Mouse (Mus musculus) telencephalon, adult 2 months (tissue): Measurements from ENCODE around the gene Dact1.
A peak's percentile ranks its signal among the peaks of the same experiment; 100 is the strongest.

ENCODE experiments used
- DNase-seq: peaks from one replicate; pipeline ENCODE4 v3.0.0-alpha.2; 2011; ENCODE audit warnings: low read depth, low spot score

The Dact1 gene

DNA sequence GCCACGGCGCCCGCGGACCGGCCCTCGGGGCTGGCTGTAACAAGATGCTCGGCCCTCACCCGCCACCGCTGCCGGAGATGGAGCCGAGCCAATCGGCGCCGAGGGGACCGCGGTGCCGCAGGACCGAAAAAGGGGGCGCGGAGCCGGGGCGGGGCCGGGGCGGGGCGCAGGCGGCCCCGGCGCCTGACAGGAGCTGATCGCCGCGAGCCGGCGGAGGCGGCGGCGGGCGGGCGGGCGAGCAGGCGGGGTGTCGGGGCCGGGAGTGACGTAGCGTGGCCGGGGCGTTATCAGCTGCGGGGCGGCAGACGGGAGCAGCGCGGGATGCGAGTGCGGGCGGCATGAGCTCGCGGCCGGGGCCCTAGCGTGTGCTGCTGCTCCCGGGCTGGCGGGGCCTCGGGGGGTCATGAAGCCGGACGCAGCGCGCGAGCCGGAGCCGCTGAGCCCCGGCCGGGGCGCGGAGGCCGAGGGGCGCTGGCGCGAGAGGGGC is at the start of gene Dact1:
TSS of gene Dact1 (plus strand) at position 304 of the 487 bp plus-strand sequence.
- DNase-seq, result no peak

DNA sequence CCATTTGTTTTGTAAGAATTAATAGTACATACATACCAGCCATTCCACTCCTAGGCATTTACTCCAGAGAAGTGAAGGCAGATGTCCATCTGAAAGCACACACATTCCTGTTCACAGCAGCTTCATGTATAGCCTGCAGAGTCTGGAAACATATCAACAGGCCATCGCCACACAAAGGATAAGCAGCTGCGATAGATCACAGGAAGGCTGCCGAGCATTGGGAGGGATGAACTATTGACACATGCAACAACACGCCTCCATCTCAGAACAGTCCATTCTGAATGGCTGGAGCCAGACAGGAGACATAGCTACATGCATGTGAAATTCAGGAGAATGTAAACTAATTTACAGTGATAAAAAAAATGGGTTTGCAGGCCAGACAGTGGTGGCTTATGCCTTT is 45.5 kb upstream of the Dact1 start:
- DNase-seq, result no peak

DNA sequence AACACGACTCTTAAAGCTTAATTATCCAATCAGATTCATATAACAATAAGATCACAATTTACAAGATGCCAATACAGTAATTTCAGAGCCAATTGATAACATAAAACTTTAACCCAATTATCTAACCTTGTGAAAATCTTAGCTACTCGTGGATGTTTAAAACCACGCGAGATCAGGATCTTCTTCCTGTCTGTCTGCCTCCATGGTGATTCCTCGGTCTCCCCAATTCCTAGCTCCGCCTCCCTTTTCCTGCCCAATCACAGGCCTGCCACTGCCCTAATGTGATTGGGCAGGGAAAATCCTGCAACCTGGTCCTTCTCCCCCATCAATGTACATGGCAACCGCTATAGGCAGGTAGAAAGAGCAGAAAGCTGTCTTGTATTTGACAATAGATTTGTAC is 40.3 kb upstream of the Dact1 start:
- DNase-seq, result no peak

DNA sequence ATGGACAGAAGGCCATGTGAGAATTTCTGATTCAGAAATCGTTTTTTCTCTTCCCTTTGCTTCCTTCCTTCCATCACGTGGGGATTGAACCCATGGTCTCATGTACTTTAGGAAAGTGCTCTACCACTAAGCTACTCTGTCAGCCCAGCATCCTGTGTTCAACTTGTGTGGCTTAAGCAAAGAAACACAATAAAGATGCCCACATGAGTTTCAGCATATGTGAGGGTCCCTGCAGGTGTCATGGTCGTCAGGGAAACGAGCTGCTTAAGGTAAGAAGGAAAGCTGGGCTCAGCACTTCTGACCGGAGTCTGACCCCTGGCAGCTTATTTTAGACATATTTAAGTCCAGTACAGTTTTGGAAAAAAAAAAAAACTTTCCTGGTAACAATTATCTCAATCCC is 38.6 kb upstream of the Dact1 start:
- DNase-seq, result no peak

DNA sequence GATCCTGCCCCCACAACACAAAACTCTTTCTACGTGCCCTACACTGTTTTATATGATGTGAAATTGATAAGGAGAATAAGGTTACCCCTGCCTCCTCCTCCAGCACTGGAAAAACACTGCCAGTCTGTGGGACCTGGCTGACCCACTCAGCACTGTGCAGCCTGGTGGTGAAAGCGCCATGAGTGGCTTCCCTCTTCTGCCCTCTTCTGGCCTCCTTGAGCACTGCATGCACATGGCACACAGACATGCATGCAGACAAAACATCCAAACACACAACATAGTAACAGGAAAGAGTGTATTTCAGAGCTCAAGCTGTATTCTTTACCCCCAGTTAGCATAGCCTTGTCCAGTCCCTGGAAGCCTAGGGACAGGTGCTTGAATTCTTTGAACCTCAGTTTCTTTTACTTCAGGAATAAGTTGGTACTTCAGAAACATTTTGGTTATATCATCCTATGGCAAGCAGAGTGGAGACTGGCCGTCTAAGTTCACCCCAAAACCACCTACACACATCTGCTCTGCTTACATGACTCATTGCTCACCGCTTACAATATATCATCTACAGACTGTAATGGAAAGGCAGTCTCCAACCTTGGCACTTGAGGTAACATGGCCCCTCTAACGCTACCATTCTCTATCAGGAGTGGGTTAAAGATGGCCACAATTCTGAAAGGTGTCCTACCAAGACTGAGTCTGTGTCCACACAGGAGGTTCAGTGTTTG is 35.0 kb upstream of the Dact1 start:
- no peak for DNase-seq

DNA sequence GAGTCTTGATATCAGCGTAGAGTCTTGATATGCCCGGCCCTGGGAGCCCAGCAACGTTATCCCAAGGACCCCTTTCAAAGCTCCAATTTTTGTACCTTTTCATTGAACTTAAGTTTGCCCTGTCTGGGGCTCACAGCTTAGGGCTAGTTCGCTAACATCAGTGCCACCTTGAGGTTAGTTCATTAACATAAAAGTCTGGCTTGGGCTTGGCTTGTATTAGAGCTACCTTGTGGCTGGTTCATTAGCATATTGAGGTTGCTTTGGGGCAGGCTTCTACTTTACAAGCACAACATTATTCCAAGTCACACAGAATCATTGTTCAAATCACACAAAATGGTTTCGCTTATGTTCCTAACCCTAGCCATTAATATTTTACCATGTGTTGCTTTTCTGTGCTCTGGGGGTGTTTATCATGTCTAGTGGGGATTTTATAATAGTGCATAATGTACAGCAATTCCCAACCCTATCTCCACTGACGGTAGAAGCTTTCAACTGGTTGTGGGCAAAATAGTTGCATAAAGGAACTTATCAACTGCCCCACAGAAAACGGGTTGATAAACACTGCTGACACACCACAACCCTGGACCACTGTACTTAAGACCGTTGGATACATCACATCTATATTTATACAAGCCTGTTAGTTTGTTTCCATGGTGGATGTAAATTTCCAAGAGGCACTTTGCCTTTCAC is 33.6 kb upstream of the Dact1 start:
- no peak for DNase-seq

DNA sequence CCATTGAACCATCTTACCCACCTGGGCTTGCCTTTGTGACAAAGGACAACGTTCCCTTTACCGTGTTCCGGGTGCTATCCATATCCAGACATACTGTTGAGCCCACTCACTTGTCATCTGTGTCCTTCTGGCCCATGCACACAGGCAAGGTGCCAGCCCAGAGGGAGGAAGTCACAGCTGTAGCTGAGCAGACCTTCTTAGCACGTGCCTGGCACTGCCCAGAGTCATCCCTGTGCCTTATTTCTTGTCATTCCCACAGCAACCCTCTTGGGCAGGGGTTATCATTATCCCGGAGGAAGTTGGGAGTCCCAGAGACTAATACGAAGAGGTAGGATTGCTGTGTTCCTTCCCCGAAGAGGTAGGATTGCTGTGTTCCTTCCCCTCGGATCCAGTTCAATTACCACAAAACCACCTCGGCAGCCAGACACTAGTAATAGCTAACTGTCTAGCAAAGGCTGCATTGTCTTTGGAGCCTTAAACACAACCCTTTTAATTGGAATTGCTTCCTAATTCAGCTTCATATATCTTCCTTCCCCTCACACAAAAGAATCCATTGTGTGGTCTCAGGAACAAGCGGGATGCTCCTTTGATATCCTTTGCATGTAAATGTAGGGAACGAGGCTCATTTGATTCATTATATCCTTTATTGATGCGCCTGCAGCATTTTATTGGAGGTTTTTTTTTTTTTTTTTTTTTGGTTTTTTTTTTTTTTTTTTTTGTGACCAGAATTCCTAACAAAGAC is 30.0 kb upstream of the Dact1 start:
- no peak for DNase-seq

DNA sequence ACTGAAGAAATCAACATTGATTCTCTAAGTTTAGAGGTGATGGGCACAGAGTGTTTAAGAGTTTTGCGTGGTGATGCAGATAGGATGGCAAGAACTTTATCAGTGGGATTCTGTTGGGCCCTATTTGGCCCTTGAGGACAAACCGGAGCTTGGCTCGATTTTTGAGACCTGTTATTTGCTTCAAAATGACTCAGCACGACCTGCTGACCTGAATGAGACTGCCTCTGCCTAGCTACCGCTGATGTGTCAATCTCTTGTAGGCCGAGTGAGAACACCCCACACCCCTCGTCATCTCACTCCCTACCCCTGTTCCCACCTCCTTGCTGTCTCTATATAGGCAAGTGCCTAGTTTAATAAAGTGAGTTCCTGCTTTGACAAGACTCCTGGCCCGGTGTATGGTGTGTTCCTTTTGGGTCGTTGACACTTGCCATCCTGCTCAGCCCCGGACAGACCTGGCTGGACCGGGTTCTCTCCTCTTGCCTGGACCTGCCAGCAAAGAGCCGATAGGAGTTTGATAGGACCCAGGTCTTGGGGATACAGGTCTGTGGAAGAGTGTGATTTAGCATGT is 28.4 kb upstream of the Dact1 start:
- no peak for DNase-seq

DNA sequence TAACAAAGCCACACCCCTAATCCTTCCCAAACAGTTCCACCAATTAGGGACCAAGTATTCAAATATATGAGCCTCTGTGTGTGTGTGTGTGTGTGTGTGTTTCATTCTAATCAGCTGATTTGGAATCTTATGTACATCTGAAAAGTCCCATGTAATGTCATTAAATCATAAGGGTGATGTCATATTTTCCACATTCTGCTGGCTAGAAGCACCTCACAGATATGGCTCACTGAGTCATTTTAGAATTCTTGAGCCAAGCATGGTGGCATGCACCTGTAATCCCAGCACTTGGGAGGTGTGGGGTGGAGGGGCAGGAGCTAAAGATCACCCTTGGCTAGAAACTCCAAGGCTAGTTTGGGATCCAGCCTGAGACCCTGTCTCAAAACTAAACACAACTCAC is 24.3 kb upstream of the Dact1 start:
- DNase-seq, result no peak

DNA sequence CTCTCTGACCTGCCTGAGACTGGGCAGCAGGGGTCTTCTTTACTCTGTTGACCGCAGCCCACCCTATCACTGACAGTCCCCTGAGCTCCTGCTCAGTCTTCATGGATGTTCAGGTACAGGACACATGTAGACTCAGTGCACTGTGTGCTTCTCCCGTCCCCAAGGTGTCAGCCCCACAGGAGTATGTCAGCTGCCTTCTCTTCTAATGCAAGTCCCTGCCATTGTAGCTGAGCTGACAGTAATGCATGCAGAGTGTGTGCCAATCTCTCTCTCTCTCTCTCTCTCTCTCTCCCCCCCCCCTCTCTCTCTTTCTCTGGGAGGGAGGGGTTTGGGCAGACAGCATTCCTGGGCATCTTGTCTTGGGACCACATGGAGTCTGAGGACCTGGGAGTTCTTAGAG is 19.2 kb upstream of the Dact1 start:
- no peak for DNase-seq

DNA sequence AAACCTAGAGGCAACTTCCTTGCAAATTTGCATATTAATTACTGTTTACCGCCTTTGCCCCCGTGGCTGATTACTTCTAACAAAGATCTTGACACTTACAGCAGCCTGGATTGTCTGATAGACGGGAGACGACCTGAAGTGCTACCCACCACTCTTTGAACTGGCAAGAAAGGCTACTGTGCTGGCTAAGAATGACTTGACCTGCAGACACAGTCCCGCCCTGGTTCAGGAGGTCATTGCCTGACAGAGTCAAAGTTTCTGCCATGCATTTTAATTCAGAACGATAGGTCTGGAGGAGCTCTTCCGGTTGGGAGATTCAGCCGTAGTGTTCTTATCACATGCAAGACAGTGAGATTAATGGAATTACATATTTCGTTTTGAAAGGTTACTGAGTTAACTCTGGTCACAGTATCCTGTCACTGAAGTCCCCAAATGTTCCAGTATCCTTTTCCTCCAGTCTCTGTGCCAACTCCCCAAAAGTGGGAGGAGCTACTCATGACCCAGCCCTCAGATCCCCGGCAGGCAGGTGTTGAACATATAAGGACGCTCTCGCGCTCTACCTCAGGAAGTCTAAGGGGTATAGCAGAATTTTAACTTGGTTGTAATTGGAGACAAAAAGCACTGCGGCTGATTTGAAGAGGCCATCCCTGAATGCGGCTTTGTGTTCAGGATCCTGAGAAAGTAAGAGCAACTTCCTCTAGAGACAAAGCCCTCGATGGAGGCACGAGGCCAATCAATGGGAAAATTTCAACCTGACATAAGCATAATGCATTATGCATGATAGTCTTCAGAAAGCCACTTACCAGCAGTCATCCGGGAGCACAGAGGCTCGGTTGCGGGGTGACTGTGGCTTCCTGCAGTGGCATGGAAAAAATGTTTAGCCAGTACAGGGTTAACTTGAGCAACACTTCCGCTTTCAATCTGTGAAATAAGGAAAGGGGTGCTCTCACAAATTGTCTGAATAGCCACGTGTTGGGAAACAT is 15.4 kb upstream of the Dact1 start:
- no peak for DNase-seq

DNA sequence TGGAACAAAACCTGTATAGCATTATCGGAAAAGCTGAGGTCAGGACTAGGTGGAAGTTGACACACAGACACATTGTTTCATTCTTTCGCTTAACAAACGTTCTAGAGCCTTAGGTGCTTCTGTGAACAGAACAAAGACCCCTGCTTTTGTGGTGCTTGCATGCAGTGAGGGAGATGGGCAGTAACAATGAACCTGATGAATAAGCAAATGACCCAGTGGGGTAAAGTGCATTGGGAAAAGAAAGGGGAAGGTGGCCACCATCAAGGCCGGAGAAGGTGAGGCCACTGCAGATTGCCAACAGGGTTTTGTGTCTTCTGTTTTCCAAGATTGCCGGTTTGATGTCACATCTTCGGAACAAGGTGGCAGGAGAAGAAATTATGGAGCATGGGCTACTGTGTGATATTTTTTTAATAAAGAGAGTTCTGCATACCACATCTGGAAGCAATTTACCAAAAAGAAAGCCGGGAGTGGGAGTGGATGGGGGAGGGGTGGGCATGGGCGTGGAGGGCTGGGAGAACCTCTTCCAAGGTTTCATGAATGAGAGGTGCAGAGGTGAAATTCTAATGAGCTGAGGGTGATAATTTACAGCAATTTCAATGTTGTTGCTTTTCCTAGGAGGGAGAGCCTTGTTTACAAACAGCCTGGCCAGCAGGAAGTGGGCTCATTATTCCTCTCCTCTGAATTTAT is 12.7 kb upstream of the Dact1 start:
- DNase-seq, result no peak

DNA sequence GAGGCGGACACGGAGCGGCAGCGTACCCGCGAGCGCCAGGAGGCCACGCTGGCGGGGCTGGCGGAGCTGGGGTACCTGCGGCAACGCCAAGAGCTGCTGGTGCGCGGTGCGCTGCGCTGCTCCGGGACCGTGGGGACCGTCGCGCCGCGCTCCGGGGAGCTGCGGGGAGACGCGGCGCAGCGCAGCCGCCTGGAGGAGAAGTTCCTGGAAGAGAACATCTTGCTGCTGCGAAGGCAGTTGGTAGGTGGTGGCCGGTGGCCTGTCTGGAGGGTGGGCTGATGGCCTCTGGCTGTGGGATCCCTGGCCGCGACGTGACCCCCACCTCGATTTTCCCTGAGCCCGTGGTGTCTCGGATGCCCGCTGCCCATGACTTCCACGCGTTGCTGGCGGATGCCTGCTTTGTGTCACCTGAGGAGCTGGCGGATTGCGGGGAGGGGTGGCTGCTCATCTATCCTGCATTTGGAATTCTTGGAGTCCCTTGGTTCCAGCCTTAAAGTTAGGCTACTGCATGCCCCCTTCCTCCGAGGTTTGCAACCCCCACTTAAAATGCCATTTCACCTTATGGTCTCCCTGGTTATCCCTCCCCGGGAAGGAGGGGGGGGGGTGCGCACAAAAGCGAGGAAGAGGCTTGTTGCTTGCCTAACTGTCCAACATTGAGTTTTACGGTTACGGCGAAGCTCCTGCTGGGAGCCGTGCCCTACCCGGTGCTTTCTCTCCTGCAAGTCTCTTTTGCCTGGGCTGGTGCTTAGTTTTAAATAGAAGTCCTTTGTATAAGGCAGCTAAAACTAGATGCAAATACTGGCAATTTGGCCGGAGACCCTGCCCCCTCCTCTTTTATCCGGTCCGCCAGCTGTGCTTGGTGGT is 616 bp downstream of the Dact1 start:
- DNase-seq, result peak; percentile 9

DNA sequence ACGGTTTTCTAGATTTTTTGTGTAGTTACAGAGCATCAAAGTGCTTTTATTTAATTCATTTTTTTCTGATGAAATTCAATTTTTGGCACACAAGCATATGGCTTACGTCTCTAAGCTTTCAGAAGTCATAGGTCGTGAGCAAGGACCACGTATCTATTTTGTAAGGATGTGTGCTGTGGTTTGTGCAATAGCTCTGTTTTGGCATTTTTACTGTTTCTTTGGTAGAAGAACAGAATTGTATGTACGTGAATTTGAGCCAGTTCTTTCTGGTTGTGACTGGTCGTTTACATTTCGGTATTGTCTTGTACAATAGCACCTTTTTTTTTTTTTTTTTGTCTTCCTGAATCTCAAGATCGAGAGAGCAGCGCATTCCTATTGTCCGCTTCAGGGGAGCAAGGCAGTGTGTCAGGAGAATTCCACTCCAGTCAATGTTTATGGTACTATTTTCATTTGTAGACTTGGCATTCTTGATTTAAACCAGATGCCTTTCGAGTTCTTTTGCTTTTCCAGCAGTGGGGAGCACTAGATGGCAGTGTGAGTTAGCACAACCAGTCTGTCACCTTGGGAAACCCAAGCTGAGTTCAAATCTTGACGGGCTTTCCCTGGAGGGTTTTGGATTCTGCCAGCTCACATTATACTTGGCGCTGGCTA is 1.7 kb downstream of the Dact1 start:
- peak; percentile 66 for DNase-seq

DNA sequence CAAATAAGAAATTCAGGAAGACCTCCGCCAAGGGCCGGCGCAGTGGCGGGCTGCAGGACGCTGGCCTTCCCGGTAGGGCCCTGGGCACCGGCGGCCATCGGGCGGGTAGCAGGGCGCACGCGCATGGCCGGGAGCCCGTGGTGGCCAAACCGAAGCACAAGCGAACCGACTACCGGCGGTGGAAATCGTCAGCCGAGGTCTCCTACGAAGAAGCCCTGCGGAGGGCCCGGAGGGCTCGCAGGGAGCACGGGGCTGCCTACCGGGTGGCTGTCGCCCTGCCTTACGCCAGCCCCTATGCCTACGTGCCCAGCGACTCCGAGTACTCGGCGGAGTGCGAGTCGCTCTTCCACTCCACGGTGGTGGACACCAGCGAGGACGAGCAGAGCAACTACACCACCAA is 8.6 kb downstream of the Dact1 start:
- DNase-seq, result no peak

DNA sequence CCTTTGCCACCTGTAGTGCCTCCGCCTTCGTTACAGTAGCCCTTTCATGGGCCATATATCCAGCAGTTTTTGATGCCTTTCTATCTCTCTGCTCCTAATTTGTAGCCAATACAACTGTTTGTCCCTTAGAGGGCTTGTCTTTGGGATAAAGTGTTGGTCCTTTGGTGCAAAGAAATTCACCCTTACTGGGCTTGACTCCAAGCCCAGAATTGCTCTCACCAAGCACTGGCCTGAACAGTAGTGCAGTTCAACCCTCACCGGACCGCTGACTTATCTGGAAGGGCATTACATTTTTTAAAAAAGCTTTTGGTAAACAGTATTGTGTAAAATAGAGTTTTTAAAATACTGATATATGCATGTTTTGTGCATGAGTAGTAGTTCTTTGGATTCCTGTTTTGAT is 9.9 kb downstream of the Dact1 start:
- DNase-seq, result no peak

DNA sequence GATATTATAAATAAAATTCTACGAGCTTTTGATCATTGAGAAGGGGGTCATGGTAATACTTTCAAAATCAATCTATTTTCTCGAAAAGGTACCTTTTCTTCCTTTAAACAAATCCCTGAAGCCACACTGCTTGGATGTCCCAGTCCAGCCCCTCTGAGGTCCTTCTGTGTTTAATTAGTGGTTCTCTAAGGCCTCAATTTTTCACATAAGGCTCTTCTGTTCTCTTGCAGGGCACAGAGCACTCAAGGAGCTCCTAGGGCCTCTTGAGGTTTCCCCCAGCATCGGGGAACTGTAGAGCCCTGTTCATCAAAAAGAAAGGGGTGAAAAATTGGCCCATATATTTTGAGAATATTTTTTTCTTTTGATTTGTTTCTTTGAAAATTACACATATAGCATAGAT is 23.0 kb downstream of the Dact1 start:
- no peak for DNase-seq

DNA sequence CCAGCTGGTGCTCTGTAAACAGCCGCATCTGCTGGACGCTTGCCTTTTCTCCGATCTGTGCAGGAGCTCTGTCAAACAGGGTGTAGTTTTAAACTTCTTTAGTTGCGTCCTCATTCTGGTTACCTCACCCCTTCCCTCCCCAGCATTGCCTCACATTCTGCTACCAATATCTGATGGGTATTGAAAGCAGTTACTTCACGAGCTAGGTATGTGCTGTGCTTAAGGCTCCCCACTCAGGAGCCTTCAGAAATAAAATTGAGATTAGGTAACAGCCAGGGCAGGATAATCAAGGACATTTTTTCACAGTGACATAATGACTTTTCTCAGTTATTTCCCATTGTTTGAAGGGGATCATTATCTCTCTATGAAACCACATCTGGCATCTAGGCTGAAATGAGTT is 23.9 kb downstream of the Dact1 start:
- DNase-seq, result no peak

DNA sequence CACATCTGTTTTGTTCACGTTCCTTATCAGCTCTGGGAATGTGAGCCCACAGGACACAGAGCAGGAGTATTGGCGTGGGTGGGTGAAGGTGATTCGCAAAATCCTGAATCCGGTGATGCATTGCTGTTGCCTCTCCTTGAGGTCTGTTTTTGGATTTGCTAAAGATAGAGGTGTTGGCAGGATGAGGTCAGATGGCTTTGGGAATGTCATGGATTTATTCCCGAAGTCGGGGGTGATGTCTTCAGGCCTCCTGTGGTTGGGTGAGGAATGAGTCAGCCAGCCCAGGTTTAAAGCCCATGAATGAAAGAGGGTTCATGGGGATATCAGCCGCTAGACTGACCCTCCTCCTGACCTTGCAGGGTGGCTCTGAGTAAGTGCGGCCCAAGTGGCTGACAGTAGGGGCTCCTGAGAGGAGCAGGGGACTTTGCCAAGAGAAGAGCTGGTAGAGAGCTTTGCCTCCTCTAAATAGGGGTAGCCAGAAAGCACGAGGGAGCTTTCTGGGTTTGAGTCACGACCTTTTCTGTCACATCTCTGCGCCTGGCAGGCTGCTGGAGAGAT is 27.4 kb downstream of the Dact1 start:
- no peak for DNase-seq
